Mouse (Mus musculus) heart, postnatal 0 days (tissue): ENCODE measurements around the gene Atp5f1.

Experiments
- CTCF ChIP-seq: IDR thresholded peaks from 2 replicates; pipeline ENCODE4 v1.5.1; 2016; ENCODE audit warnings: antibody characterized with exemption, control low read depth, low read depth
- EP300 ChIP-seq: IDR thresholded peaks from 2 replicates; pipeline ENCODE4 v1.6.1; 2016; ENCODE audit warnings: antibody characterized with exemption, low read depth

GRCm38 (mm10) chr3:105951348-105951747 lies 8.6 kb downstream of the Atp5f1 start:
- TF ChIP-seq CTCF (no peak), EP300 (no peak)
